Mouse (Mus musculus) MEL (cell line): ENCODE data around the gene Kcnj4. TPM values are rescaled to one million over a fixed set of nuclear protein-coding genes. Genes with fewer than 3 reads are reported as not detected.

Source experiments
- DNase-seq: peaks from one replicate; pipeline ENCODE4 v3.0.0; 2011; ENCODE audit warnings: low read depth, low spot score
- H3K27ac ChIP-seq: 2 replicates; pipeline ENCODE4 v1.5.1; 2012; ENCODE audit warnings: low read depth, mild to moderate bottlenecking, control low read depth, low read length, moderate library complexity; ENCODE audit not compliant: control insufficient read depth
- H3K27me3 ChIP-seq, 2 experiments: fragments of 150-350 bp in 1 of 2; sonication (generic) in 1 of 2; 2 replicates each; pipeline ENCODE4 v1.6.1; 2012; ENCODE audit warnings: low read length in 2 of 2, mild to moderate bottlenecking in 2 of 2, improper control_type of control experiment in 1 of 2, moderate library complexity in 1 of 2; ENCODE audit not compliant: insufficient read depth in 2 of 2, control insufficient read depth in 1 of 2
- H3K36me3 ChIP-seq, 2 experiments: 2 replicates each; pipeline ENCODE4 v1.6.1; 2012 to 2014; ENCODE audit warnings: low read length in 2 of 2, improper control_type of control experiment in 1 of 2, inconsistent platforms in 1 of 2, mild to moderate bottlenecking in 1 of 2; ENCODE audit not compliant: insufficient read depth in 2 of 2, control insufficient read depth in 1 of 2
- H3K4me1 ChIP-seq, 2 experiments: fragments of 150-350 bp in 1 of 2; sonication (generic) in 1 of 2; 2 replicates each; pipeline ENCODE4 v1.6.1; 2012; ENCODE audit warnings: low read length in 2 of 2, improper control_type of control experiment in 1 of 2, mild to moderate bottlenecking in 1 of 2; ENCODE audit not compliant: insufficient read depth in 2 of 2, control insufficient read depth in 1 of 2
- H3K4me3 ChIP-seq, 2 experiments: fragments of 150-350 bp in 1 of 2; sonication (generic) in 1 of 2; 2 replicates each; pipeline ENCODE4 v1.5.1; 2012; ENCODE audit warnings: low read depth in 2 of 2, low read length in 2 of 2, mild to moderate bottlenecking in 2 of 2, moderate library complexity in 2 of 2, control low read depth in 1 of 2, improper control_type of control experiment in 1 of 2; ENCODE audit not compliant: control insufficient read depth in 1 of 2, insufficient read depth in 1 of 2
- H3K79me2 ChIP-seq: 2 replicates; pipeline ENCODE4 v1.6.1; 2012; ENCODE audit warnings: mild to moderate bottlenecking, low read length, moderate library complexity; ENCODE audit not compliant: control insufficient read depth, poor library complexity, insufficient read depth
- H3K9ac ChIP-seq: 2 replicates; pipeline ENCODE4 v1.6.1; 2012; ENCODE audit warnings: low read depth, mild to moderate bottlenecking, control low read depth, low read length, moderate library complexity; ENCODE audit not compliant: control insufficient read depth, poor library complexity, severe bottlenecking
- H3K9me3 ChIP-seq: fragments of 150-350 bp; sonication (generic); replicated peaks from 2 replicates; pipeline ENCODE4 v1.6.1; 2012; ENCODE audit warnings: mild to moderate bottlenecking, low read length, improper control_type of control experiment, moderate library complexity; ENCODE audit not compliant: insufficient read depth
- BHLHE40 ChIP-seq: IDR thresholded peaks from 2 replicates; pipeline ENCODE4 v1.6.1; 2012; ENCODE audit warnings: low read depth, mild to moderate bottlenecking, inconsistent platforms, low read length, improper control_type of control experiment, borderline replicate concordance
- CHD1 ChIP-seq: IDR thresholded peaks from 2 replicates; pipeline ENCODE4 v1.6.1; 2012; ENCODE audit warnings: low read depth, mild to moderate bottlenecking, inconsistent platforms, low read length, improper control_type of control experiment
- CTCF ChIP-seq, 3 experiments: IDR thresholded peaks in 2 of 3; conservative IDR thresholded peaks in 1 of 3; 2 replicates each; pipeline ENCODE4 v1.5.1; 2011 to 2012; ENCODE audit warnings: low read length in 3 of 3, low read depth in 2 of 3, mild to moderate bottlenecking in 2 of 3, improper control_type of control experiment in 1 of 3, inconsistent platforms in 1 of 3, mixed read lengths in 1 of 3, moderate library complexity in 1 of 3; ENCODE audit not compliant: control insufficient read depth in 1 of 3, insufficient read depth in 1 of 3, poor library complexity in 1 of 3, severe bottlenecking in 1 of 3
- E2F4 ChIP-seq: IDR thresholded peaks from 2 replicates; pipeline ENCODE4 v1.6.1; 2011; ENCODE audit warnings: low read depth, low read length, improper control_type of control experiment, borderline replicate concordance
- EP300 ChIP-seq, 2 experiments: IDR thresholded peaks; 2 replicates each; pipeline ENCODE4 v1.6.1; 2011; ENCODE audit warnings: improper control_type of control experiment in 2 of 2, low read length in 2 of 2, low read depth in 1 of 2, mild to moderate bottlenecking in 1 of 2
- ETS1 ChIP-seq: IDR thresholded peaks from 2 replicates; pipeline ENCODE4 v1.6.1; 2012; ENCODE audit warnings: low read depth, mild to moderate bottlenecking, inconsistent platforms, low read length, improper control_type of control experiment, moderate library complexity
- GATA1 ChIP-seq: IDR thresholded peaks from 2 replicates; pipeline ENCODE4 v1.6.1; 2011; ENCODE audit warnings: low read depth, low read length, improper control_type of control experiment
- HCFC1 ChIP-seq: IDR thresholded peaks from 2 replicates; pipeline ENCODE4 v1.6.1; 2012; ENCODE audit warnings: low read depth, mild to moderate bottlenecking, inconsistent platforms, low read length, improper control_type of control experiment, moderate library complexity
- MXI1 ChIP-seq: IDR thresholded peaks from 2 replicates; pipeline ENCODE4 v1.6.1; 2011; ENCODE audit warnings: mild to moderate bottlenecking, low read depth, low read length, improper control_type of control experiment
- NRF1 ChIP-seq: IDR thresholded peaks from 2 replicates; pipeline ENCODE4 v1.6.1; 2014; ENCODE audit warnings: low read depth, mild to moderate bottlenecking, inconsistent platforms, low read length, improper control_type of control experiment, moderate library complexity; ENCODE audit not compliant: poor library complexity, insufficient read depth, severe bottlenecking
- POLR2A ChIP-seq, 2 experiments: IDR thresholded peaks; 2 replicates each; pipeline ENCODE4 v1.6.1; 2011 to 2012; ENCODE audit warnings: low read length in 2 of 2, mild to moderate bottlenecking in 2 of 2, control low read depth in 1 of 2, improper control_type of control experiment in 1 of 2, low read depth in 1 of 2, moderate library complexity in 1 of 2; ENCODE audit not compliant: control insufficient read depth in 1 of 2, insufficient read depth in 1 of 2, poor library complexity in 1 of 2
- RAD21 ChIP-seq: IDR thresholded peaks from 2 replicates; pipeline ENCODE4 v1.6.1; 2011; ENCODE audit warnings: mild to moderate bottlenecking, low read depth, low read length, improper control_type of control experiment
- SIN3A ChIP-seq: IDR thresholded peaks from 2 replicates; pipeline ENCODE4 v1.6.1; 2012; ENCODE audit warnings: low read length, improper control_type of control experiment, inconsistent platforms
- TBP ChIP-seq: IDR thresholded peaks from 2 replicates; pipeline ENCODE4 v1.8.0; 2011; ENCODE audit warnings: low read depth, low read length, improper control_type of control experiment
- ZKSCAN1 ChIP-seq: IDR thresholded peaks from 2 replicates; pipeline ENCODE4 v1.6.1; 2012; ENCODE audit warnings: low read depth, mild to moderate bottlenecking, inconsistent platforms, low read length, improper control_type of control experiment, moderate library complexity
- ZMIZ1 ChIP-seq: IDR thresholded peaks from 2 replicates; pipeline ENCODE4 v1.6.1; 2012; ENCODE audit warnings: low read depth, mild to moderate bottlenecking, inconsistent platforms, low read length, improper control_type of control experiment, moderate library complexity
- ZNF384 ChIP-seq: IDR thresholded peaks from 2 replicates; pipeline ENCODE4 v1.6.1; 2012; ENCODE audit warnings: low read depth, mild to moderate bottlenecking, inconsistent platforms, low read length, improper control_type of control experiment
- polyA plus RNA-seq, 2 experiments: library from polyadenylated mRNA; stranded (reverse) in 1 of 2; unstranded in 1 of 2; fragments of >175 nt in 1 of 2; fragments of >200 nt in 1 of 2; gene quantifications; 2 replicates each; pipeline versions ENCODE4 v1.2.1 to v1.2.4; 2012; ENCODE audit warnings: low replicate concordance in 2 of 2, low read depth in 1 of 2; ENCODE audit not compliant: insufficient read length in 2 of 2, insufficient read depth in 1 of 2, missing spikeins in 1 of 2
- total RNA-seq: library from RNA; depleted of rRNA; stranded (reverse); fragments of 300-350 nt; gene quantifications from 2 replicates; pipeline ENCODE4 v1.2.3, GENCODE M21; 2012

Kcnj4 gene
- total and polyA plus RNA-seq, 3 experiments: 0.07 TPM; not detected in 2

- H3K27ac ChIP-seq: no peak overlapping the region
- H3K36me3 ChIP-seq: peaks cover 2 to 51% of the 10 kb centered on the region in 2 experiments; a peak in 3 of 4 replicates
- H3K9ac ChIP-seq: no peak overlapping the region
- H3K4me1 ChIP-seq: no peaks in the 10 kb centered on the region
- no peak overlapping the region for H3K4me3 ChIP-seq
- no peaks in the 10 kb centered on the region for H3K79me2 ChIP-seq
- DNase-seq: no peak
- H3K9me3 ChIP-seq: no peaks in the 10 kb centered on the region
- TF ChIP-seq ZKSCAN1 (no peak), TBP (no peak), ZMIZ1 (no peak)
- H3K27me3 ChIP-seq: no peaks in the 10 kb centered on the region
Observed at GRCm38 (mm10) chr15:79533796-79534195, 28.8 kb upstream of the Kcnj4 start.

- Histone ChIP-seq H3K9me3 (no peaks in the 10 kb centered on the region), H3K27ac (no peak overlapping the region), H3K27me3 (no peaks in the 10 kb centered on the region), H3K79me2 (no peaks in the 10 kb centered on the region), H3K4me3 (no peak overlapping the region), H3K36me3 (peaks cover 0 to 21% of the 10 kb centered on the region in 2 experiments; a peak in 2 of 4 replicates), H3K9ac (no peak overlapping the region)
- TF ChIP-seq EP300 (IDR thresholded peaks at IDR 0.05; ENCODE audit: low read depth in 1 of 2, low read length in 2 of 2) (no peak), CTCF (IDR thresholded peaks at IDR 0.05 in 2 of 3, conservative IDR thresholded peaks at IDR 0.05 in 1 of 3; ENCODE audit: control insufficient read depth in 1 of 3, insufficient read depth in 1 of 3, low read depth in 2 of 3, low read length in 3 of 3, poor library complexity in 1 of 3, severe bottlenecking in 1 of 3) (no peak), POLR2A (IDR thresholded peaks at IDR 0.05; ENCODE audit: control insufficient read depth in 1 of 2, insufficient read depth in 1 of 2, low read depth in 1 of 2, low read length in 2 of 2, poor library complexity in 1 of 2) (no peak), ZNF384 (no peak), HCFC1 (no peak), E2F4 (no peak), RAD21 (no peak), SIN3A (no peak), BHLHE40 (no peak), MXI1 (no peak), ETS1 (no peak), CHD1 (no peak), NRF1 (no peak), GATA1 (no peak)
- TF ChIP-seq, all 39 proteins: peak for 0
- no peaks in the 10 kb centered on the region for H3K4me1 ChIP-seq
- no peak for DNase-seq
Observed at GRCm38 (mm10) chr15:79529935-79530334, 24.9 kb upstream of the Kcnj4 start.
